Mouse (Mus musculus): ENCODE results near the gene Gm20822.
"Not testable (repeated sequence)": the region's sequence is repeated elsewhere in the genome, so short reads cannot be mapped to it uniquely, and the experiment has no call there.

The Gm20822 gene

GRCm38 (mm10) chrY:15884671-15885070, at the start of gene Gm20822:
Gene Gm20822 (minus strand): TSS chrY:15884771.
- DNase-seq (ENCODE audit: low spot score in 2 of 2): not testable (repeated sequence)

Data from frontal cortex, postnatal 36 days (tissue).